Mouse (Mus musculus) monocyte, adult 5-6 weeks (primary cell): ENCODE data around the gene Mns1. TPM values are rescaled to one million over a fixed set of nuclear protein-coding genes. Genes with fewer than 3 reads are reported as not detected.

Experiments
- total RNA-seq: library from RNA; stranded (forward); fragments of 200-1000, 200-491, 200-594 nt; gene quantifications from 3 replicates; pipeline ENCODE4 v1.2.3, GENCODE M21; 2017

The Mns1 gene
- total RNA-seq, 1 experiment from 2014 or later = 0.48 TPM

Other genes with a start within 250 kb of the Mns1 start
- gene Zfp280d, start 163.2 kb upstream of the Mns1 start, total RNA-seq = 35.3 to 65.8 TPM (median 39.4 TPM) in 3 replicates
- 10.7 to 58.1 TPM (median 11.2 TPM) in 3 replicates for gene Tex9, start 54.2 kb downstream of the Mns1 start, total RNA-seq
- 23.3 to 34.4 TPM (median 33.7 TPM) in 3 replicates for gene Rfx7, start 94.2 kb downstream of the Mns1 start, total RNA-seq
- gene Nedd4, start 224.3 kb downstream of the Mns1 start, total RNA-seq = 69.3 to 109 TPM (median 72.0 TPM) in 3 replicates